Mouse (Mus musculus): ENCODE results near the gene Glb1l2. TPM values are rescaled to one million over a fixed set of nuclear protein-coding genes. Genes with fewer than 3 reads are reported as not detected.

Glb1l2 gene
- polyA plus RNA-seq (2015; fragmentation: Nextera tagmentation; extraction: Ambion mirVana): 2.0 and 2.9 TPM in 2 replicates

DNA sequence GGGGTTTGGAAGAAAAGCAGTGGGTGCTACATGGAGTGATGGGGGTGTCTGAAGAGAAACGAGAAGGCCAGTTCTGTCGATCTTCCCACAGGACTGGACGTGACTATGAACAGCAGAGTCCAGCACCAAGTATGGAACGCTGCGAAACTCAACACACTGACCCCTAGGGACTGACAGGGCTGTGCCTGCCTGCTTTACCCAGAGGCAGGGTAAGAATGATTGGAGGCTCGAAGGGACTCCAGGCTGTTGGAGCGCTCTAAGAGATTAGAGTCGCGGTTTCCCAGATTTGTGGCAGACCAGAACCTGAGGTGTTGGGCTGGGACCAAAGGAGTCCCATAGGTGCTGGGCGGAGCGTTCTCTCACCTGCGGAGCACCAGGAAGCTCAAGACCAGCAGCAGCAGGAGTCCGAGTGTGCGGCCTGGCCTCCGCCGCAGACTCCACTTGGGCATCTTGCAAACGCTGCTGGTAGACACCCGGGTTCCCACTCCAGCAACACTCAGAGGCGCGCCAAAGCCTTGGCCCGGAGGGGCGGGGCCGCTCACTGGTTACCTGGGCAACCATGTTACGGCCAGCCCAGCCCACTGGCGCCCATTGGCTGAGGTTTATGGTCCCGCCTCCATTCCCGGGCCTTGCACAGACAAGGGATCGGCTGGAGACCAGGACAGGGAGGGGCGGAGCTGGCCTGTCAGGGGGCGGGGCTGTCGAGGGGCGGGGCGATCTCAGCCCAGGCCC lies at the start of gene Glb1l2:
TSS of gene Glb1l2 (minus strand) at position 534 of the 732 bp plus-strand sequence.
- Histone ChIP-seq H3K9ac (peak within 1 kb of the TSS; percentile 31), H3K36me3 (replicated peaks) (no peaks in the 10 kb centered on the region), H3K4me2 (peak within 1 kb of the TSS; percentile 61), H3K27ac (no peak within 1 kb of the TSS), H3K4me3 (peak within 1 kb of the TSS; percentile 42), H3K9me3 (no peaks in the 10 kb centered on the region), H3K27me3 (replicated peaks) (no peaks in the 10 kb centered on the region), H3K4me1 (peaks cover 4% of the 10 kb centered on the region; the same call in 1 of the 2 replicates)
- ATAC-seq (replicated peaks): peak; percentile 100
- WGBS: under 1% methylated on average over 33 of the region's 33 CpGs

DNA sequence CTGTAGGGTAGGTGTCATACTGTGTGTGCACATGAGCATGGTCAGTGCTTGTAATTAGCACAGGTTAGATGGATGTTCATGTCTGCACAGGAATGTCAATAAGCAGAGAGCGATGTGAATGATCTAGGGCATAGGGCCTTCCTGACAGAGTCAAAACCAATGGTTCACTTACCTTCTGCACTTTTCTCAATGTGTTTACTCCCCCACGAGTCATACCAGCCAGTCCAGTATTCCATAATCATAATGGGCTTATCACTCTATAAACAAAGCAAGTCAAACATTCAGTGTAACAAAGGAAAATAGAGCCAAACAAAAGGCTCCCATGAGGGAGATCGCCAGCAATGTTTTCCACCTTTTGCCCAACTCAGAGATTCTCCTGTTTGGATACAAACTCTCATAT lies 24.8 kb upstream of the Glb1l2 start:
- 87% methylated on average over 3 of the region's 3 CpGs for WGBS
- Histone ChIP-seq H3K4me2 (no peak overlapping the region), H3K9me3 (no peaks in the 10 kb centered on the region), H3K27ac (no peak overlapping the region), H3K36me3 (replicated peaks) (no peaks in the 10 kb centered on the region), H3K4me1 (no peaks in the 10 kb centered on the region), H3K4me3 (no peak overlapping the region), H3K27me3 (replicated peaks) (no peaks in the 10 kb centered on the region), H3K9ac (no peak overlapping the region)
- ATAC-seq (replicated peaks): no peak

DNA sequence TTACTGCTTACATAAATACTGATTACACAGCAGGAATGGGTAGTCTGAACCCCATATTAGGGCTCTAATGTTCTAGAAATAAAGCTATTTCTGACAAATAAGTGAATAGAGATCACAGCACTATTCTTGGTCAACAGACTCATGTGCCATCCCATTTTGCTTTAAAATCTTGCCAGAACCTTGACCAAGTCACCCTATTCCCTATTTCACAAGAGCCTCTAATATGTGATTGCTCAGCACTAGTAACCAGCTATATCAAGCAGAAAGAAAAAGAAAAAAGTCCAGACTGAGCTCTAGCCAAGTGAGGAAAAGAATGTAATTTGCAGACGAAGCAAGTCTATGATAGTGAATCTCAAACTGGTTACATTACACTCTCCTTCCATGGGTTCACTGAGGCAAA lies 13.7 kb upstream of the Glb1l2 start:
- Histone ChIP-seq H3K27me3 (replicated peaks) (no peaks in the 10 kb centered on the region), H3K27ac (no peak overlapping the region), H3K4me3 (no peak overlapping the region), H3K9ac (no peak overlapping the region), H3K9me3 (no peaks in the 10 kb centered on the region), H3K4me1 (no peaks in the 10 kb centered on the region), H3K36me3 (replicated peaks) (no peaks in the 10 kb centered on the region), H3K4me2 (no peak overlapping the region)
- no peak for ATAC-seq (replicated peaks)
- 78% methylated on average over 1 of the region's 1 CpGs for WGBS

- peaks cover 4% of the 10 kb centered on the region; the same call in 1 of the 2 replicates for H3K4me1 ChIP-seq
- no peaks in the 10 kb centered on the region for H3K27me3 ChIP-seq (replicated peaks)
- no peaks in the 10 kb centered on the region for H3K9me3 ChIP-seq
- no peak overlapping the region for H3K27ac ChIP-seq
- H3K36me3 ChIP-seq (replicated peaks): no peaks in the 10 kb centered on the region
- no peak overlapping the region for H3K4me2 ChIP-seq
- 83% methylated on average over 2 of the region's 2 CpGs for WGBS
- H3K9ac ChIP-seq: no peak overlapping the region
- H3K4me3 ChIP-seq: no peak overlapping the region
- no peak for ATAC-seq (replicated peaks)
Observed at GRCm38 (mm10) chr9:26808735-26809134, 2.5 kb upstream of the Glb1l2 start.

- peaks cover 4% of the 10 kb centered on the region; the same call in 1 of the 2 replicates for H3K4me1 ChIP-seq
- no peaks in the 10 kb centered on the region for H3K36me3 ChIP-seq (replicated peaks)
- no peak overlapping the region for H3K27ac ChIP-seq
- no peak overlapping the region for H3K9ac ChIP-seq
- no peaks in the 10 kb centered on the region for H3K9me3 ChIP-seq
- no peak overlapping the region for H3K4me3 ChIP-seq
- ATAC-seq (replicated peaks): no peak
- H3K4me2 ChIP-seq: no peak overlapping the region
- H3K27me3 ChIP-seq (replicated peaks): no peaks in the 10 kb centered on the region
Observed at GRCm38 (mm10) chr9:26804321-26804720, 1.9 kb downstream of the Glb1l2 start.

GRCm38 (mm10) chr9:26800357-26800756 lies 5.9 kb downstream of the Glb1l2 start:
- no peak for ATAC-seq (replicated peaks)
- WGBS: 92% methylated on average over 2 of the region's 2 CpGs
- H3K4me3 ChIP-seq: no peak overlapping the region

DNA sequence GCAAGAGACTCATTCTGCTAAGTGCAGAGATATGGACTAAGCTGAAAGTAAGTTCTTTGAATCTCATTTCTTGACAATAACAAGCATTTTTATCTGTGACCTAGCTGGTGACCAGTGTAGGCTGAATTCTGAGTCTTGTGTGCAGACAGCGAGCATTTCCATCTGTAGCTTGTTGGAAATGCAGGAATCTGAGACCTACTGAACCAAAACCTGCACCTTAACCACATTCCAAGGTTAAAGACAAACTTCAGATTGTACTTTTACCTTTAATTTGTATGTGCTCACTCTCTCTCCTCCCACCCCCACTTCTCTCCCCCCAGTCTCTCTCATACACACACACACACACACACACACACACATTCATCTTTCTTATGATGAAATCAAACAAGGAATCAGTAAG lies 7.5 kb downstream of the Glb1l2 start:
- H3K36me3 ChIP-seq (replicated peaks): no peaks in the 10 kb centered on the region
- no peaks in the 10 kb centered on the region for H3K27me3 ChIP-seq (replicated peaks)
- H3K4me1 ChIP-seq: no peaks in the 10 kb centered on the region
- WGBS: 88% methylated on average over 1 of the region's 1 CpGs
- no peaks in the 10 kb centered on the region for H3K9me3 ChIP-seq
- H3K9ac ChIP-seq: no peak overlapping the region
- no peak overlapping the region for H3K4me3 ChIP-seq
- no peak for ATAC-seq (replicated peaks)
- H3K27ac ChIP-seq: no peak overlapping the region
- no peak overlapping the region for H3K4me2 ChIP-seq

More at GRCm38 (mm10) chr9:26800357-26800756, 5.9 kb downstream of the Glb1l2 start:
- Histone ChIP-seq H3K4me2 (no peak overlapping the region), H3K4me1 (no peaks in the 10 kb centered on the region), H3K36me3 (replicated peaks) (no peaks in the 10 kb centered on the region), H3K9ac (no peak overlapping the region), H3K9me3 (no peaks in the 10 kb centered on the region), H3K27ac (no peak overlapping the region), H3K27me3 (replicated peaks) (no peaks in the 10 kb centered on the region)

DNA sequence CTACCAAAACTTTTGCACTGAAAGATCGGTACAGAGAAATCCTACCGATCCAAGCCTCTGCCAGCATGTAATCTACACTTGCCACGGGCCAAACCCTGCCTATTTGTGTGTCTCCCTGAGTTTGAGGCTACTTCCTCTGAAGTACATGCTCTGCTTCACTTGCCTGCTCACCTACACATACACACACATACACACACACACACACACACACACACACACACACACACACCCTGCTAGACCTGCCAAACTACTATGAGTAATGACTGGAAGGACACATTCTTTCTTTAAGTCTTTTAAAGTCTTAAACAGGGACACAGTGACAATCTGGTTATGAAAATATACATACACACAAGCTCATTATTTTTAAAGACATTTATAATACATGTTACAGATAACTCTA lies 8.1 kb downstream of the Glb1l2 start:
- Histone ChIP-seq H3K4me3 (no peak overlapping the region), H3K9me3 (no peaks in the 10 kb centered on the region), H3K4me2 (no peak overlapping the region), H3K27me3 (replicated peaks) (no peaks in the 10 kb centered on the region), H3K4me1 (no peaks in the 10 kb centered on the region), H3K9ac (no peak overlapping the region), H3K36me3 (replicated peaks) (no peaks in the 10 kb centered on the region), H3K27ac (no peak overlapping the region)
- no peak for ATAC-seq (replicated peaks)
- WGBS: 95% methylated on average over 3 of the region's 3 CpGs

- Histone ChIP-seq H3K36me3 (replicated peaks) (no peaks in the 10 kb centered on the region), H3K4me2 (no peak overlapping the region), H3K4me3 (no peak overlapping the region), H3K9me3 (no peaks in the 10 kb centered on the region), H3K4me1 (no peaks in the 10 kb centered on the region), H3K27me3 (replicated peaks) (no peaks in the 10 kb centered on the region), H3K27ac (no peak overlapping the region), H3K9ac (no peak overlapping the region)
- WGBS: 77% methylated on average over 3 of the region's 3 CpGs
- no peak for ATAC-seq (replicated peaks)
Observed at GRCm38 (mm10) chr9:26792829-26793228, 13.4 kb downstream of the Glb1l2 start.

DNA sequence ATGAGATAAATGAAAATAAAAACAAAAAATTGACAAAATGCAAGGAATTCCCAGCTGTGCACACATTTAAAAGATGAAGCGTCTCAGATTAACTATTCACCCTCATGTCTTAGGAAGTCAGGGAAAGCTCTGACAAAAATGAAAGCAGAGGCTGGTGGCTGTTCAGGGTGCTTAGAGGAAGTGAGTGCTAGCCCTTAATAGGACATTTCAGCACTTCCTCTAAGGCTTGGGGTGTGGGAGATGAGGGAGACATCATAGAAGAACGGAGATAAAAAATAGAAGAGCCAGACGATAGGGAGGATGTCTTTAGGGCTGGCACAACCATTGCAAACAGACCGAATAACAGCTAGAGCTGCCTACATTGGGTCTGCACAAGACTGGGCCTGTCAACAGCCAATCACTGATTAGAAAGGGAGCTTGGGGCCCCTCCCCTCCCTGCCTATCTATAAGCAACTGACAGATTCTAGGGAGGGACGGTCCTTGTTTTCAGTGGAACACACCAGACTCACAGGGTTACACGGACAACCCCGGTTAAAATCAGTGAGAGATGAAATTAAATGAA lies 22.8 kb downstream of the Glb1l2 start:
- Histone ChIP-seq H3K27me3 (replicated peaks) (no peaks in the 10 kb centered on the region), H3K4me1 (no peaks in the 10 kb centered on the region), H3K36me3 (replicated peaks) (no peaks in the 10 kb centered on the region), H3K9me3 (no peaks in the 10 kb centered on the region), H3K4me2 (peak overlapping the region; percentile 13; the same call in 1 of the 2 replicates), H3K4me3 (no peak overlapping the region), H3K9ac (no peak overlapping the region), H3K27ac (no peak overlapping the region)
- WGBS: 60% methylated on average over 7 of the region's 7 CpGs
- peak; percentile 63; the same call in 1 of the 2 replicates for ATAC-seq (replicated peaks)

GRCm38 (mm10) chr9:26778421-26778820 lies 27.8 kb downstream of the Glb1l2 start:
- H3K4me2 ChIP-seq: no peak overlapping the region
- ATAC-seq (replicated peaks): no peak
- no peak overlapping the region for H3K27ac ChIP-seq
- H3K27me3 ChIP-seq (replicated peaks): no peaks in the 10 kb centered on the region
- WGBS: 91% methylated on average over 7 of the region's 7 CpGs
- no peak overlapping the region for H3K4me3 ChIP-seq
- H3K4me1 ChIP-seq: no peaks in the 10 kb centered on the region
- H3K9me3 ChIP-seq: no peaks in the 10 kb centered on the region
- H3K9ac ChIP-seq: no peak overlapping the region
- no peaks in the 10 kb centered on the region for H3K36me3 ChIP-seq (replicated peaks)

- no peaks in the 10 kb centered on the region for H3K4me1 ChIP-seq
- no peaks in the 10 kb centered on the region for H3K36me3 ChIP-seq (replicated peaks)
- no peak overlapping the region for H3K9ac ChIP-seq
- H3K9me3 ChIP-seq: no peaks in the 10 kb centered on the region
- H3K27me3 ChIP-seq (replicated peaks): no peaks in the 10 kb centered on the region
- no peak overlapping the region for H3K4me3 ChIP-seq
- H3K27ac ChIP-seq: no peak overlapping the region
- H3K4me2 ChIP-seq: no peak overlapping the region
- peak; percentile 89 for ATAC-seq (replicated peaks)
- 57% methylated on average over 6 of the region's 6 CpGs for WGBS
Observed at GRCm38 (mm10) chr9:26776122-26776902, 30.0 kb downstream of the Glb1l2 start.

Measured in midbrain, embryonic 15.5 days (tissue).